In the genomic region with DNA sequence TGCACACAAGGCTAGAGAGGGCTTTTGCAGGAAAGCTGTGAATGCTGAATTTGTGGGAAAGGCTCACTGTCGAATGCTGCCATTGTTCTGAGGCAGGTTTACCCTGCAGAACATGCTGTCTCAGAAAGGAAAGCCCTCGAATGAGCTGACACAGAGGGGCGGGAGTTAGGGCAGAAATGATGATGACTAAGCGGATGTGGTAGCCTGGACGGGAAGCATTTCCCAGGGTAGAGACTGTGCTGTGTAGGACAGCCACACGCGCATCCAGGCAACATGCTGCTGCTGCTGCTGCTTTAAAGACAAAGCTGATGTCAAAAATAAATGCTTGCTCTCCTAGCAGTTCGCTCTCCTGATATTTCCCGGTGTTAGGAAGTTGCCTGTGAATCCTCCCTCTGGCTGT, we compare ENCODE assay signal across 8 mouse cellular contexts. TPM values are rescaled to one million over a fixed set of nuclear protein-coding genes. Genes with fewer than 3 reads are reported as not detected.
A peak's percentile ranks its signal among the peaks of the same experiment; 100 is the strongest.
DNase-seq lines count a peak whose midpoint lies in the region; ATAC-seq lines count a peak whose summit lies in the region.

No protein-coding gene starts in this region.

- no peak overlapping the region for H3K4me3 ChIP-seq in hindbrain, embryonic 13.5 days
- H3K4me3 ChIP-seq in hindbrain, embryonic 11.5 days (ENCODE audit: low read depth, low read length) = no peak overlapping the region
- H3K4me3 ChIP-seq in embryonic facial prominence, embryonic 14.5 days (ENCODE audit: low read depth, low read length) = no peak overlapping the region
- no peak overlapping the region for H3K4me3 ChIP-seq in liver, embryonic 16.5 days (ENCODE audit: low read depth, low read length)

- no peak overlapping the region for H3K4me2 ChIP-seq in hindbrain, embryonic 13.5 days
- no peak overlapping the region for H3K4me2 ChIP-seq in hindbrain, embryonic 11.5 days (replicated peaks; ENCODE audit: low read depth, low read length)
- H3K4me2 ChIP-seq in embryonic facial prominence, embryonic 14.5 days (ENCODE audit: low read depth, low read length) = no peak overlapping the region
- H3K4me2 ChIP-seq in liver, embryonic 16.5 days (ENCODE audit: low read depth, low read length) = no peak overlapping the region

- WGBS in hindbrain, embryonic 13.5 days = 37% methylated on average over 9 of the region's 9 CpGs
- 65% methylated on average over 9 of the region's 9 CpGs for WGBS in hindbrain, embryonic 11.5 days
- 42% methylated on average over 9 of the region's 9 CpGs for WGBS in embryonic facial prominence, embryonic 14.5 days
- WGBS in liver, embryonic 16.5 days (ENCODE audit: insufficient replicate concordance) = 22% methylated on average over 9 of the region's 9 CpGs

- no peak for DNase-seq in hindbrain, embryonic 11.5 days (ENCODE audit: low spot score)
- DNase-seq in Muller cell, postnatal 12 days (ENCODE audit: inconsistent ontology term) = peak; percentile 59
- DNase-seq in embryonic facial prominence, embryonic 14.5 days (ENCODE audit: low spot score) = peak; percentile 41
- DNase-seq in skeletal muscle tissue, adult 2 months (ENCODE audit: low read depth, low spot score) = peak; percentile 16
- DNase-seq in cerebellum, adult 8-10 months = no peak
- DNase-seq in frontal cortex, postnatal 10 days (ENCODE audit: low spot score in 2 of 2) = no peak

- H3K9me3 ChIP-seq in hindbrain, embryonic 13.5 days = no peaks in the 10 kb centered on the region
- H3K9me3 ChIP-seq in hindbrain, embryonic 11.5 days (ENCODE audit: control insufficient read depth, low read length) = no peaks in the 10 kb centered on the region
- no peaks in the 10 kb centered on the region for H3K9me3 ChIP-seq in embryonic facial prominence, embryonic 14.5 days (ENCODE audit: control insufficient read depth, low read length)
- no peaks in the 10 kb centered on the region for H3K9me3 ChIP-seq in liver, embryonic 16.5 days (replicated peaks; ENCODE audit: control insufficient read depth, low read length)

- H3K9ac ChIP-seq in hindbrain, embryonic 13.5 days = 0 out of 2 replicates have a peak overlapping the region, but pooled peaks have one; percentile 1
- no peak overlapping the region for H3K9ac ChIP-seq in hindbrain, embryonic 11.5 days (ENCODE audit: low read depth, low read length)
- no peak overlapping the region for H3K9ac ChIP-seq in embryonic facial prominence, embryonic 14.5 days (ENCODE audit: low read depth, low read length)
- no peak overlapping the region for H3K9ac ChIP-seq in liver, embryonic 16.5 days (ENCODE audit: low read depth, low read length)

- no peaks in the 10 kb centered on the region for H3K36me3 ChIP-seq in hindbrain, embryonic 13.5 days
- H3K36me3 ChIP-seq in hindbrain, embryonic 11.5 days (ENCODE audit: control insufficient read depth, insufficient read depth, low read length) = no peaks in the 10 kb centered on the region
- no peaks in the 10 kb centered on the region for H3K36me3 ChIP-seq in embryonic facial prominence, embryonic 14.5 days (ENCODE audit: control insufficient read depth, insufficient read depth, low read length)
- H3K36me3 ChIP-seq in liver, embryonic 16.5 days (ENCODE audit: control insufficient read depth, insufficient read depth) = no peaks in the 10 kb centered on the region; the same call in 1 of the 2 replicates

- H3K4me1 ChIP-seq in hindbrain, embryonic 13.5 days (replicated peaks) = no peaks in the 10 kb centered on the region
- no peaks in the 10 kb centered on the region for H3K4me1 ChIP-seq in hindbrain, embryonic 11.5 days (replicated peaks; ENCODE audit: control insufficient read depth, insufficient read depth, low read length)
- H3K4me1 ChIP-seq in embryonic facial prominence, embryonic 14.5 days (ENCODE audit: control insufficient read depth, insufficient read depth, low read length) = no peaks in the 10 kb centered on the region
- H3K4me1 ChIP-seq in liver, embryonic 16.5 days (ENCODE audit: control insufficient read depth, low read depth, low read length) = no peaks in the 10 kb centered on the region

- ATAC-seq in hindbrain, embryonic 13.5 days (ENCODE audit: low FRiP score) = 0 out of 2 replicates have a peak, but pooled peaks have one; percentile 36
- ATAC-seq in hindbrain, embryonic 11.5 days (ENCODE audit: low FRiP score) = no peak
- no peak for ATAC-seq in embryonic facial prominence, embryonic 14.5 days (ENCODE audit: low read depth)
- ATAC-seq in liver, embryonic 16.5 days (ENCODE audit: low read depth) = 0 out of 2 replicates have a peak, but pooled peaks have one; percentile 39

- peak overlapping the region; percentile 31; the same call in 1 of the 2 replicates for H3K27ac ChIP-seq in hindbrain, embryonic 13.5 days
- H3K27ac ChIP-seq in hindbrain, embryonic 11.5 days (ENCODE audit: low read depth, low read length) = no peak overlapping the region
- no peak overlapping the region for H3K27ac ChIP-seq in embryonic facial prominence, embryonic 14.5 days (replicated peaks; ENCODE audit: low read depth, low read length)
- no peak overlapping the region for H3K27ac ChIP-seq in liver, embryonic 16.5 days (ENCODE audit: low read length)

- no peaks in the 10 kb centered on the region for H3K27me3 ChIP-seq in hindbrain, embryonic 13.5 days
- H3K27me3 ChIP-seq in hindbrain, embryonic 11.5 days (ENCODE audit: control insufficient read depth, insufficient read depth, low read length) = no peaks in the 10 kb centered on the region
- no peaks in the 10 kb centered on the region for H3K27me3 ChIP-seq in embryonic facial prominence, embryonic 14.5 days (replicated peaks; ENCODE audit: control insufficient read depth, insufficient read depth, low read length)
- H3K27me3 ChIP-seq in liver, embryonic 16.5 days (ENCODE audit: control insufficient read depth, insufficient read depth, low read depth, low read length) = no peaks in the 10 kb centered on the region

RNA-seq across cellular contexts. Expression of gene Map7, which starts 24.9 kb away (rescaled TPM):
- polyA plus RNA-seq in hindbrain, embryonic 13.5 days (2015; fragmentation: Nextera tagmentation; extraction: Ambion mirVana) = 10.3 and 10.6 TPM in 2 replicates
- 5.8 and 6.7 TPM in 2 replicates for polyA plus RNA-seq in hindbrain, embryonic 11.5 days (2014; fragmentation: Nextera tagmentation; extraction: Ambion mirVana)
- 10.0 and 10.2 TPM in 2 replicates for polyA plus RNA-seq in embryonic facial prominence, embryonic 14.5 days (2014; fragmentation: Nextera tagmentation; extraction: Ambion mirVana)
- polyA plus RNA-seq in liver, embryonic 16.5 days (2015; fragmentation: Nextera tagmentation; extraction: Ambion mirVana) = 4.9 and 5.3 TPM in 2 replicates

Comparison
In these comparisons a context has a peak if more than half of its experiments do, and no peak if none do; other contexts are left out.
1. ATAC-seq: peak in hindbrain, embryonic 13.5 days (single experiment) and liver, embryonic 16.5 days (single experiment); none in hindbrain, embryonic 11.5 days (single experiment) and embryonic facial prominence, embryonic 14.5 days (single experiment).
2. DNase-seq: peak in Muller cell, postnatal 12 days (single experiment), embryonic facial prominence, embryonic 14.5 days (single experiment) and skeletal muscle tissue, adult 2 months (single experiment); none in hindbrain, embryonic 11.5 days (single experiment), cerebellum, adult 8-10 months (single experiment) and frontal cortex, postnatal 10 days (0 of 2).